6 mouse cellular contexts compared by ENCODE assay signal in genomic region chr14:45483361-45483760, GRCm38 (mm10). TPM values are rescaled to one million over a fixed set of nuclear protein-coding genes. Genes with fewer than 3 reads are reported as not detected.
DNase-seq lines count a peak whose midpoint lies in the region; TF ChIP-seq lines count a peak whose summit lies in the region.
"Not testable (repeated sequence)": the region's sequence is repeated elsewhere in the genome, so short reads cannot be mapped to it uniquely, and the experiment has no call there.
"Had no signal": no experiment of that assay in that cellular context is flagged by ENCODE, and none has a peak within 500 bp of the region (broad histone marks: within the 10 kb centered on the region; RNA-seq: fewer than 3 reads in every experiment).

No protein-coding gene starts in this region.

- H3K79me2 ChIP-seq in liver, adult 2 months (ENCODE audit: control insufficient read depth, insufficient read depth, low read length), result not testable (repeated sequence)

- DNase-seq in heart, adult 11 months, result peak; percentile 81
- DNase-seq in liver, adult 2 months (ENCODE audit: extremely low read depth, low read depth, low spot score), result peak; percentile 71

- TF ChIP-seq POLR2A in liver, adult 2 months (IDR thresholded peaks at IDR 0.05; ENCODE audit: extremely low read depth, insufficient read depth, low read length), result not testable (repeated sequence)

- H3K4me3 ChIP-seq in liver, adult 2 months (ENCODE audit: insufficient read depth, low read depth, low read length), result not testable (repeated sequence)

- peak overlapping the region; percentile 51 for H3K27ac ChIP-seq in liver, adult 2 months (replicated peaks; ENCODE audit: insufficient read depth, low read depth, low read length)

- H3K27me3 ChIP-seq in liver, adult 2 months (ENCODE audit: control insufficient read depth, insufficient read depth, low read length), result not testable (repeated sequence)

- not testable (repeated sequence) for TF ChIP-seq CTCF in liver, adult 2 months (IDR thresholded peaks at IDR 0.05; ENCODE audit: low read depth, low read length)

- peaks cover 27% of the 10 kb centered on the region for H3K4me1 ChIP-seq in liver, adult 2 months (ENCODE audit: control insufficient read depth, insufficient read depth, low read length)

- H3K9ac ChIP-seq in liver, adult 2 months (ENCODE audit: low read depth, low read length), result not testable (repeated sequence)

- peaks cover 14% of the 10 kb centered on the region for H3K36me3 ChIP-seq in liver, adult 2 months (ENCODE audit: control insufficient read depth, insufficient read depth, low read length)

- 31% methylated on average over 11 of the region's 11 CpGs for WGBS in liver, adult 2 months

RNA-seq across cellular contexts. Expression of gene Fermt2, which starts 46.6 kb away (rescaled TPM):
- total RNA-seq in liver, adult 2 months (2014; rRNA removed), result 95.1 and 104 TPM in 2 replicates
- polyA plus RNA-seq in liver, adult 2 months (2012; rRNA removed), result 37.4 and 49.7 TPM in 2 replicates
- total RNA-seq: CH12.LX, MEL had no signal
- polyA plus RNA-seq: CD4-positive, CD25-positive, alpha-beta regulatory T cell, adult 4 months; G1E had no signal
